Mouse (Mus musculus) stomach, postnatal 0 days (tissue): Measurements from ENCODE around the gene Col25a1. TPM values are rescaled to one million over a fixed set of nuclear protein-coding genes. Genes with fewer than 3 reads are reported as not detected.

ENCODE experiments used
- ATAC-seq: fragments of 200-750 bp; cut with Nextera tagmentation; 2 replicates; pipeline ENCODE4 v1.8.0; 2017; ENCODE audit not compliant: low FRiP score, low TSS enrichment
- DNase-seq: peaks from one replicate; pipeline ENCODE4 v3.0.0-alpha.2; 2016; ENCODE audit warnings: low spot score
- H3K27ac ChIP-seq: fragments of 300-500 bp; sonication (generic); replicated peaks from 2 replicates; pipeline ENCODE4 v1.5.1; 2014; ENCODE audit warnings: mild to moderate bottlenecking, control low read depth
- H3K27me3 ChIP-seq: fragments of 300-500 bp; sonication (generic); 2 replicates; pipeline ENCODE4 v1.6.1; 2014; ENCODE audit warnings: low read length; ENCODE audit not compliant: control insufficient read depth, insufficient read depth
- H3K36me3 ChIP-seq: fragments of 300-500 bp; sonication (generic); 2 replicates; pipeline ENCODE4 v1.6.1; 2014; ENCODE audit warnings: low read length, mixed read lengths; ENCODE audit not compliant: control insufficient read depth, insufficient read depth
- H3K4me1 ChIP-seq: fragments of 300-500 bp; sonication (generic); replicated peaks from 2 replicates; pipeline ENCODE4 v1.6.1; 2014; ENCODE audit warnings: antibody characterized with exemption; ENCODE audit not compliant: control insufficient read depth, insufficient read depth
- H3K4me2 ChIP-seq: fragments of 300-500 bp; sonication (generic); replicated peaks from 2 replicates; pipeline ENCODE4 v1.6.1; 2014; ENCODE audit warnings: low read depth, mild to moderate bottlenecking, control low read depth, moderate library complexity
- H3K4me3 ChIP-seq: fragments of 300-500 bp; sonication (generic); 2 replicates; pipeline ENCODE4 v1.5.1; 2014; ENCODE audit warnings: low read depth, low read length, control low read depth
- H3K9ac ChIP-seq: fragments of 300-500 bp; sonication (generic); 2 replicates; pipeline ENCODE4 v1.6.1; 2014; ENCODE audit warnings: mild to moderate bottlenecking, low read length, control low read depth, mixed read lengths
- H3K9me3 ChIP-seq: fragments of 300-500 bp; sonication (generic); 2 replicates; pipeline ENCODE4 v1.6.1; 2016; ENCODE audit warnings: low read length; ENCODE audit not compliant: control insufficient read depth
- CTCF ChIP-seq: IDR thresholded peaks from 2 replicates; pipeline ENCODE4 v1.5.1; 2016; ENCODE audit warnings: antibody characterized with exemption, low read depth, mild to moderate bottlenecking, moderate library complexity
- EP300 ChIP-seq: optimal IDR thresholded peaks from 2 replicates; pipeline ENCODE3; 2016; ENCODE audit warnings: antibody characterized with exemption
- whole genome bisulfite sequencing: fragments of 180-500 bp; shearing (Covaris S2); extraction: QIAGEN DNeasy Blood & Tissue Kit; methylation state at CpG from one replicate; pipeline ENCODE4 v1.1.7; 2014; 5-methylcytosine and 5-hydroxymethylcytosine counted together
- polyA plus RNA-seq: library from polyadenylated mRNA; unstranded; fragments of >200 nt; fragmentation: Nextera tagmentation; extraction: Ambion mirVana; gene quantifications from 2 replicates; pipeline ENCODE4 v1.2.1, GENCODE M21; 2015

The Col25a1 gene
- polyA plus RNA-seq, 1 experiment from 2014 or later: 1.3 TPM

DNA sequence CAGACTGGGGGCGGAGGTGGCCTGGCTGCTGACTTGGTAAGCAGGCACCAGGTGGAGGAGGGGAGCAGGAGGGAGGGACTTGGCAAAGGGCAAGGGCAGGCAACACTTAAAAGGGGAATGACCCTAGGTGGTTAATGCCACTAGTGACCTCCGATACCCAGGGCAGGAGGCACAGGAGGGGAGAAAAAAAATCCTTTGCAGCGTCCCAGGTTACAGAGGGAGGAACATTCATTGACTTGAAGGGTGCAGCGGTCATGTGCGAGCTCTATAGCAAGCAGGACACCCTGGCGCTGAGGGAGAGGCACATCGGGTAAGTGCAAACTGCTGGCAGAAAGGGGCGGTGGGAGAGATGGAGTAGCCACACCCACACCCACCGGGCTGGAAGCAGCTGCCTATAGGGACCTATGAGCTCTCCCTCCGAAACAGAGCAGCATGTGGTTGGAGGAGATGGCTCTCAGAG lies 486.2 kb downstream of the Col25a1 start, which contains the start of gene Etnppl:
Etnppl (plus strand) TSS at position 10 of the 460 bp plus-strand sequence.
- H3K27ac ChIP-seq: no peak within 1 kb of the TSS
- H3K36me3 ChIP-seq: no peaks in the 10 kb centered on the region
- H3K9me3 ChIP-seq: no peaks in the 10 kb centered on the region
- no peak within 1 kb of the TSS for H3K9ac ChIP-seq
- no peak within 1 kb of the TSS for H3K4me3 ChIP-seq
- no peak for TF ChIP-seq CTCF
- no peak for TF ChIP-seq EP300
- no peaks in the 10 kb centered on the region for H3K4me1 ChIP-seq
- 7% methylated on average over 10 of the region's 10 CpGs for WGBS
- H3K4me2 ChIP-seq: peak within 1 kb of the TSS; percentile 25; the same call in 1 of the 2 replicates
- no peaks in the 10 kb centered on the region for H3K27me3 ChIP-seq
- ATAC-seq: no peak
- peak; percentile 16 for DNase-seq

DNA sequence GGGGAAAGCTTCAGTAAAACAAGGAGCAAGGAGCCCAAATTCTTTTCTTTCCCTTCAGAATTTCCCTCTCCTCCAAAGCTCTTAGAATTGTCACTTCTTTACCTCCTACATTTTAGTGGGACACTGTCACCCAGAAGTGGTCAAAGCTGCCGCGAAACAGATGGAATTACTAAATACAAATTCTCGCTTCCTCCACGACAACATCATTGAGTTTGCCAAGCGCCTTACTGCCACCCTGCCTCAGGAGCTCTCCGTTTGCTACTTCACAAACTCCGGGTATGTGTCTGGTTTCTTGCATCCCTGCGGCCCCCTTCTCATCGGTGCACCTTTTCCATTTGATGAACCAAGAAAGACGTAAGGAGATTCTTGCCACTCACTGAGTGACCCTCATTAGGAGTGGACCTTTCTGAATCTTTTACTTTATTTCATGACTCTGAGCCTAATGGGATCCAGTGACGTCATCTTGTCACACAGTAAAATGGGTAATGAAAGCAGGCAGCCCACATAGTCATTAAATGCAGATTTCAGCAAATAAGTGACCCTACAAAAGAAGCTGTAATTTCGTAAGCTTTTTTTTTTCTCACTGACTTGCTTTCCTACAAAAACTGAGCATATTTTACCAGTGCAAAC lies 489.3 kb downstream of the Col25a1 start:
- TF ChIP-seq EP300: no peak
- TF ChIP-seq CTCF: no peak
- no peak overlapping the region for H3K27ac ChIP-seq
- H3K9me3 ChIP-seq: no peaks in the 10 kb centered on the region
- no peaks in the 10 kb centered on the region for H3K36me3 ChIP-seq
- no peak for ATAC-seq
- H3K4me3 ChIP-seq: no peak overlapping the region
- H3K4me2 ChIP-seq: no peak overlapping the region
- H3K9ac ChIP-seq: no peak overlapping the region
- DNase-seq: no peak
- WGBS: 72% methylated on average over 12 of the region's 12 CpGs
- H3K27me3 ChIP-seq: no peaks in the 10 kb centered on the region
- no peaks in the 10 kb centered on the region for H3K4me1 ChIP-seq

DNA sequence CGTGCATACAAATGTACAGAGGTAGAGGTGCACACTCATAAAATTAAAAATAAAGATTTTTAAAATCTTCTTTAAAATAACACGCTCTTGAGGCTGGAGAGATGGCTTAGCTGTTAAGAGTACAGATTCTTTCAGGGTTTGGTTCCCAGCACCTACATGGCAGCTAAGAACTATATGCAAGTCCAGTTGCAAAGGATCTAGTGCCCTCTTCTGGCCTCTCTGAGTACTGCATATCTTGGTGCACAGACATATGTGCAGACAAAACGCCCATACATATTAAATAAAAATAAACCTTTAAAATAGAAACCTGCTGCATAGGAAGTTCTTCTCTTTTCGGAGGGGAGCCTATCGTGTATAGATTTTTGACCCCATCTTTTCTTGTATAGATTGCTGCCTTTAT lies 497.1 kb downstream of the Col25a1 start:
- no peaks in the 10 kb centered on the region for H3K9me3 ChIP-seq
- no peaks in the 10 kb centered on the region for H3K27me3 ChIP-seq
- no peak overlapping the region for H3K27ac ChIP-seq
- no peaks in the 10 kb centered on the region for H3K4me1 ChIP-seq
- H3K9ac ChIP-seq: no peak overlapping the region
- no peak for TF ChIP-seq EP300
- peak; percentile 28 for TF ChIP-seq CTCF
- WGBS: 90% methylated on average over 5 of the region's 5 CpGs
- no peak for ATAC-seq
- no peak overlapping the region for H3K4me3 ChIP-seq
- H3K36me3 ChIP-seq: no peaks in the 10 kb centered on the region
- H3K4me2 ChIP-seq: no peak overlapping the region
- no peak for DNase-seq

DNA sequence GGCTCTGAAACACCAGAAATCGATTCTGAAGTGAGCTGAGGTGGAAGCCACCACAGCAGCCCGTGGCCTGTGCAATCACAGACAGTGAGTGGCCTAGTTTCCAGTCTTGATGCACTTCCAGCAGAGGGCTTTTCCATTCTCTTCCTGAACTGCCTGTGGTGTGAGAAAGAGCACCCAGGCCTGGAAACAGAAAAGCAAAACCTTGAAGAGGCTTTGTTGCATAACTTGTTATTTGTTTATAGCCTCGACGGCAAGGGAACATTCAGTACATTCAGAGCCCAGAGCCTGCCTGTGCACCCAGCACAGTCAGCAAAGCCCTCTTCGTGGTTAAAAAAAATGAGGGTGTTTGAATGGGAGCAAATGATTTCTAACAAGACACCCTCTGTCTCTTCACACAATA lies 502.6 kb downstream of the Col25a1 start:
- Histone ChIP-seq H3K4me1 (no peaks in the 10 kb centered on the region), H3K9me3 (no peaks in the 10 kb centered on the region), H3K27me3 (no peaks in the 10 kb centered on the region), H3K4me2 (no peak overlapping the region), H3K36me3 (no peaks in the 10 kb centered on the region), H3K27ac (no peak overlapping the region), H3K9ac (no peak overlapping the region), H3K4me3 (no peak overlapping the region)
- 60% methylated on average over 5 of the region's 5 CpGs for WGBS
- DNase-seq (no peak), ATAC-seq (no peak)
- TF ChIP-seq CTCF: no peak
- TF ChIP-seq EP300: no peak

DNA sequence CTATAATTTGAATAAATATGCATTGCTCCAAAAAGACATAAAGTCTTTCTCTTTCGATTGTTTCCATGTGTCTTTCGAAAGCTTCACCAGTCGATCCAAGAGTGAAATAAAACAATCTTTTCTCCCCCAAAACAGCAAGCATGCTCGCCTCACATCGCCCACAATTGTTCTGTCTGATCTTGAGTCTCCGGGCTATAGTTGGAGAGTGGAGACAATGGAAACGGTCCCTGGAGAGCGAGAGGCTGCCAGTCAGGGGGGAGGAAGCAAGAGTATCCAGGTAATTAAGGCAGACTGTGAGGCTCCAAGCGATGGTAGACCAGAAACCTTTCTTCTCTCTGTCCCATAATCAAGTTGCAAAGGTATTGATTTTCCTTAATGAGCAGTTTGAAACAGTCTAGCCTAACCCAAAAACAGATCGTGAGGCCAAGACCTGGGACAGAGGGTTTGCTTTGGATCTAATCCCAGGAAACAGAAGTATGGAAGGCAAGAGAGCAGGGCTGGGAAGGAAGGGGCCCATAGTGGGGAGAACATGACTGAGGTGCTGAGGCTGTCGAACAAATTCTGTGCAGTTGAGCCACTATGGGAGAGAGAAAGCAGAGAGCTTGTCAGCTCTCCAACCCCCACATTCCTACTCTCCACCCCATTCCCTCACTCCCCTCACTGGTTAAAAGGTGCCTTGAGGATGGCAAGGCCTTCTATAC lies 515.0 kb downstream of the Col25a1 start:
- H3K9ac ChIP-seq: no peak overlapping the region
- WGBS: 68% methylated on average over 11 of the region's 11 CpGs
- no peaks in the 10 kb centered on the region for H3K9me3 ChIP-seq

More for the DNA sequence above, 515.0 kb downstream of the Col25a1 start:
- Histone ChIP-seq H3K27me3 (no peaks in the 10 kb centered on the region), H3K4me2 (no peak overlapping the region), H3K4me1 (no peaks in the 10 kb centered on the region), H3K27ac (no peak overlapping the region), H3K4me3 (no peak overlapping the region), H3K36me3 (no peaks in the 10 kb centered on the region)
- TF ChIP-seq CTCF (no peak), EP300 (no peak)
- no peak for DNase-seq
- no peak for ATAC-seq

Other genes starting within 250 kb of the Col25a1 start
- gene Casp6, start 230.1 kb upstream of the Col25a1 start, polyA plus RNA-seq: 164 and 176 TPM in 2 replicates
- 8.0 and 8.7 TPM in 2 replicates for gene Mcub, start 161.3 kb upstream of the Col25a1 start, polyA plus RNA-seq
- gene Sec24b, start 69.9 kb upstream of the Col25a1 start, polyA plus RNA-seq: 10.9 and 12.7 TPM in 2 replicates